Mouse (Mus musculus) liver, embryonic 13.5 days (tissue): ENCODE results near the gene Ttc33. TPM values are rescaled to one million over a fixed set of nuclear protein-coding genes. Genes with fewer than 3 reads are reported as not detected.

Experiments
- ATAC-seq: fragments of 200-750 bp; cut with Nextera tagmentation; 2 replicates; pipeline ENCODE4 v1.8.0; 2017; ENCODE audit warnings: low read depth, mild to moderate bottlenecking, moderate number of reproducible peaks, moderate library complexity
- DNase-seq: peaks from one replicate; pipeline ENCODE4 v3.0.0; 2022
- H3K27ac ChIP-seq: fragments of 300-500 bp; sonication (generic); 2 replicates; pipeline ENCODE4 v1.5.1; 2015; ENCODE audit warnings: moderate library complexity, mild to moderate bottlenecking, inconsistent platforms
- H3K27me3 ChIP-seq: fragments of 300-500 bp; sonication (generic); 2 replicates; pipeline ENCODE4 v1.6.1; 2015; ENCODE audit warnings: mild to moderate bottlenecking, inconsistent platforms
- H3K36me3 ChIP-seq: fragments of 300-500 bp; sonication (generic); 2 replicates; pipeline ENCODE4 v1.6.1; 2015; ENCODE audit warnings: mild to moderate bottlenecking, inconsistent platforms
- H3K4me1 ChIP-seq: fragments of 300-500 bp; sonication (generic); replicated peaks from 2 replicates; pipeline ENCODE4 v1.6.1; 2015; ENCODE audit warnings: inconsistent platforms
- H3K4me2 ChIP-seq: fragments of 300-500 bp; sonication (generic); 2 replicates; pipeline ENCODE4 v1.6.1; 2015; ENCODE audit warnings: inconsistent platforms, mild to moderate bottlenecking, moderate library complexity
- H3K4me3 ChIP-seq: fragments of 300-500 bp; sonication (generic); replicated peaks from 2 replicates; pipeline ENCODE4 v1.5.1; 2015; ENCODE audit warnings: mild to moderate bottlenecking, inconsistent platforms
- H3K9ac ChIP-seq: fragments of 300-500 bp; sonication (generic); 2 replicates; pipeline ENCODE4 v1.6.1; 2015; ENCODE audit warnings: mild to moderate bottlenecking, inconsistent platforms
- H3K9me3 ChIP-seq: fragments of 300-500 bp; sonication (generic); replicated peaks from 2 replicates; pipeline ENCODE4 v1.6.1; 2016; ENCODE audit warnings: inconsistent platforms
- WGBS: fragments of 180-500 bp; shearing (Covaris S2); methylation state at CpG from one replicate; pipeline ENCODE4 v1.1.7; 2015; ENCODE audit not compliant: insufficient replicate concordance; 5-methylcytosine and 5-hydroxymethylcytosine counted together
- polyA plus RNA-seq: library from polyadenylated mRNA; unstranded; fragments of >200 nt; fragmentation: Nextera tagmentation; extraction: Ambion mirVana; gene quantifications from 2 replicates; pipeline ENCODE4 v1.2.1, GENCODE M21; 2015

Gene Ttc33
- polyA plus RNA-seq, 1 experiment from 2014 or later: 16.8 TPM

- H3K27ac ChIP-seq: peak overlapping the region; percentile 45; the same call in 1 of the 2 replicates
- peak; percentile 27 for ATAC-seq
- H3K4me1 ChIP-seq: peaks cover 72% of the 10 kb centered on the region
Measured at GRCm38 (mm10) chr15:5242241-5243035, 57.1 kb downstream of the Ttc33 start.

GRCm38 (mm10) chr15:5243036-5243958 is 58.0 kb downstream of the Ttc33 start:
- Histone ChIP-seq H3K27ac (peak overlapping the region; percentile 30; the same call in 1 of the 2 replicates), H3K27me3 (peaks cover 37% of the 10 kb centered on the region), H3K36me3 (no peaks in the 10 kb centered on the region), H3K4me1 (peaks cover 64% of the 10 kb centered on the region), H3K4me2 (peak overlapping the region; percentile 100), H3K9ac (peak overlapping the region; percentile 75), H3K9me3 (no peaks in the 10 kb centered on the region), H3K4me3 (peak overlapping the region; percentile 74)
- 4% methylated on average over 40 of the region's 40 CpGs for WGBS
- DNase-seq (no peak), ATAC-seq (peak; percentile 6; the same call in 1 of the 2 replicates)

More at GRCm38 (mm10) chr15:5242241-5243035, 57.1 kb downstream of the Ttc33 start:
- Histone ChIP-seq H3K9ac (peak overlapping the region; percentile 75), H3K27me3 (peaks cover 37% of the 10 kb centered on the region), H3K4me3 (peak overlapping the region; percentile 74), H3K36me3 (no peaks in the 10 kb centered on the region), H3K9me3 (no peaks in the 10 kb centered on the region), H3K4me2 (peak overlapping the region; percentile 100)
- no peak for DNase-seq
- WGBS: 2% methylated on average over 61 of the region's 61 CpGs

- H3K27ac ChIP-seq: peak within 1 kb of the TSS; percentile 30; the same call in 1 of the 2 replicates
- peak; percentile 92 for ATAC-seq
- H3K36me3 ChIP-seq: no peaks in the 10 kb centered on the region
- peak within 1 kb of the TSS; percentile 75 for H3K9ac ChIP-seq
- H3K27me3 ChIP-seq: peaks cover 37% of the 10 kb centered on the region
- H3K4me2 ChIP-seq: peak within 1 kb of the TSS; percentile 100
- WGBS: under 1% methylated on average over 61 of the region's 61 CpGs
- peaks cover 54% of the 10 kb centered on the region for H3K4me1 ChIP-seq
- H3K9me3 ChIP-seq: no peaks in the 10 kb centered on the region
- peak; percentile 92 for DNase-seq
- peak within 1 kb of the TSS; percentile 74 for H3K4me3 ChIP-seq
Measured at GRCm38 (mm10) chr15:5243959-5244905, 58.9 kb downstream of the Ttc33 start, which contains the start of gene Ptger4. Gene Ptger4, minus strand, starts transcription at chr15:5244187.

- H3K36me3 ChIP-seq: no peaks in the 10 kb centered on the region
- ATAC-seq: no peak
- H3K9me3 ChIP-seq: no peaks in the 10 kb centered on the region
- H3K27me3 ChIP-seq: peaks cover 12% of the 10 kb centered on the region
- no peak overlapping the region for H3K4me3 ChIP-seq
- no peak overlapping the region for H3K9ac ChIP-seq
- WGBS: 61% methylated on average over 4 of the region's 4 CpGs
- H3K4me1 ChIP-seq: no peaks in the 10 kb centered on the region
- no peak for DNase-seq
- H3K4me2 ChIP-seq: no peak overlapping the region
- no peak overlapping the region for H3K27ac ChIP-seq
Measured at GRCm38 (mm10) chr15:5250182-5250581, 64.9 kb downstream of the Ttc33 start.

GRCm38 (mm10) chr15:5260183-5260582 is 74.9 kb downstream of the Ttc33 start:
- H3K4me2 ChIP-seq: no peak overlapping the region
- H3K27me3 ChIP-seq: no peaks in the 10 kb centered on the region
- H3K4me3 ChIP-seq: no peak overlapping the region
- no peak overlapping the region for H3K27ac ChIP-seq
- WGBS: 67% methylated on average over 5 of the region's 5 CpGs
- ATAC-seq (no peak), DNase-seq (no peak)
- peaks cover 24% of the 10 kb centered on the region for H3K4me1 ChIP-seq
- H3K9me3 ChIP-seq: no peaks in the 10 kb centered on the region
- no peak overlapping the region for H3K9ac ChIP-seq
- no peaks in the 10 kb centered on the region for H3K36me3 ChIP-seq

GRCm38 (mm10) chr15:5261004-5261403 is 75.7 kb downstream of the Ttc33 start:
- Histone ChIP-seq H3K9me3 (no peaks in the 10 kb centered on the region), H3K4me2 (peak overlapping the region; percentile 10; the same call in 1 of the 2 replicates), H3K4me1 (peaks cover 24% of the 10 kb centered on the region), H3K9ac (no peak overlapping the region), H3K27me3 (no peaks in the 10 kb centered on the region), H3K27ac (peak overlapping the region; percentile 4), H3K36me3 (no peaks in the 10 kb centered on the region), H3K4me3 (no peak overlapping the region)
- peak; percentile 99 for ATAC-seq
- WGBS: 22% methylated on average over 3 of the region's 3 CpGs
- peak; percentile 33 for DNase-seq

GRCm38 (mm10) chr15:5262095-5262667 is 76.9 kb downstream of the Ttc33 start:
- no peaks in the 10 kb centered on the region for H3K27me3 ChIP-seq
- H3K4me2 ChIP-seq: no peak overlapping the region
- H3K9ac ChIP-seq: no peak overlapping the region
- no peak overlapping the region for H3K4me3 ChIP-seq
- WGBS: 74% methylated on average over 13 of the region's 13 CpGs
- H3K27ac ChIP-seq: no peak overlapping the region
- ATAC-seq (no peak), DNase-seq (no peak)
- H3K9me3 ChIP-seq: no peaks in the 10 kb centered on the region
- no peaks in the 10 kb centered on the region for H3K36me3 ChIP-seq
- peaks cover 24% of the 10 kb centered on the region for H3K4me1 ChIP-seq

GRCm38 (mm10) chr15:5262874-5263504 is 77.7 kb downstream of the Ttc33 start:
- Histone ChIP-seq H3K4me1 (peaks cover 24% of the 10 kb centered on the region), H3K27me3 (no peaks in the 10 kb centered on the region), H3K9ac (no peak overlapping the region), H3K36me3 (no peaks in the 10 kb centered on the region), H3K9me3 (no peaks in the 10 kb centered on the region), H3K27ac (no peak overlapping the region), H3K4me2 (no peak overlapping the region), H3K4me3 (no peak overlapping the region)
- DNase-seq: no peak
- ATAC-seq: no peak
- 72% methylated on average over 10 of the region's 10 CpGs for WGBS

- H3K27ac ChIP-seq: no peak overlapping the region
- no peak for DNase-seq
- H3K9me3 ChIP-seq: no peaks in the 10 kb centered on the region
- H3K4me2 ChIP-seq: no peak overlapping the region
- no peak overlapping the region for H3K9ac ChIP-seq
- peaks cover 12% of the 10 kb centered on the region for H3K4me1 ChIP-seq
- no peak for ATAC-seq
- H3K27me3 ChIP-seq: no peaks in the 10 kb centered on the region
- H3K4me3 ChIP-seq: no peak overlapping the region
- no peaks in the 10 kb centered on the region for H3K36me3 ChIP-seq
- WGBS: 66% methylated on average over 3 of the region's 3 CpGs
Measured at GRCm38 (mm10) chr15:5266095-5266494, 80.8 kb downstream of the Ttc33 start.
